Mouse (Mus musculus) T-helper 17 cell (primary cell): Measurements from ENCODE around the gene Dpp7.

Source experiments
- in situ Hi-C, 2 experiments: fragments of 300-600 bp; cut with MboI, MseI; formaldehyde crosslinking; loops; 1 replicate in 1 of 2; 2 replicates in 1 of 2; pipeline ENCODE4 v1.15.1; 2025; ENCODE audit warnings: high pct_unique_total_duplicates in 2 of 2

Dpp7 gene

DNA sequence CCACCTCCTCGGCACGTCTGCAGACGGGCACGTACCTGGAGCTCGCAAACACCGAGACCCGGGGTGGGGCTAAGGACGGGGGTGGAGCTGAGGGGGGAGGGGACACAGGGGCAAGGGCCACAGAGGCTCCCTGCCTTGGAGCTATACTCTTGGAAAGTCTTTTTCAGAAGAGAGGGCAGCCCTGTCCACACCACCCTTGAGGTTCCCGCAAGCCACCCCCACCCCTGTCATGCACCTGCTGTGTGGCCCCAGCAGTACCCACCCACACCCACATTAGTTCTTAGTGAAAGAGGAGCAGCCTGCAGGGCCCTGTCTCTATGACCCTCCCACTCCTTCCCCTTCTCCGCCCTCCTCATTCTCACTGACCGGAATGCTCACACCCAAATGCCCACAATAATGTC, 44.7 kb downstream of the Dpp7 start:
- in situ Hi-C loops: no loop called here

DNA sequence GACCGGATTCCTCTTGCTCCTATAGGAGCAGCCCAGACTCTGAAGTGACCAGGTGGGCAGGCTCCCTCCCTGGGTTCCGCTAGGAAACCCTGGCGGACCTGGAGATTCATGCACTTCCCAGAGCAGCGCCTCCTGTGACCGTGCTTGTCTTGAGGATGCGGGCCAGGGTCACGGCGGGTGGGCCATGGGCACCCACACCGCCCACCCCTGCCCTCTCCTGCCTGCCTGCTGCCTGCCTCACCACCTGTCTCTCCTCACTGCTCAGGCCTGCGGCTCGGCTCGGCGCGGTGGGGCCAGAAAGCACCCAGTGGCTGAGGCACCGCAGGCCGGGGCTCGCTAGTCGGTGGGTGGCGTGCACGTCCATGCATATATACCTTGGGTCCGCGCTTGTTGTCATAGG, 45.2 kb downstream of the Dpp7 start:
- in situ Hi-C loops: no loop called here

DNA sequence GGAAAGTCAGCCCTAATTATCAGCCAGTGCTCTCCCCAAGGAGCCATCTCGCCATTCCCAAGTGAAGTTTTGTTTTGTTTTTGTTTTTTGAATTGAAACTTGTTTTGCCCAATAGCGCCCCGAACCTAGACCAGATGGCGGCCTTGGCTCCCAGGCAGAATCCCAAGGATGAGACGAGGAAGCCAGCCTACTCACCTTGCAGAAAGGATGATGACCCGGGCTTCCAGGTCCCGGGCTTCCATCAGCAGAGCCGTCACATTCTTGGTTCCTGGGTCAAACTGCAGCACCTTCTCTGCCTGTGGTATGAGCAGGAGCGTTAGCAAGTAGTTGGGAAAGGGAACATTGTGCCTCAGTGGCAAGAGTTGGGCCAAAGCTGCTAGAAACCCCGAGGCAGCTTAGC, 46.0 kb downstream of the Dpp7 start:
- in situ Hi-C loops: no loop called here

DNA sequence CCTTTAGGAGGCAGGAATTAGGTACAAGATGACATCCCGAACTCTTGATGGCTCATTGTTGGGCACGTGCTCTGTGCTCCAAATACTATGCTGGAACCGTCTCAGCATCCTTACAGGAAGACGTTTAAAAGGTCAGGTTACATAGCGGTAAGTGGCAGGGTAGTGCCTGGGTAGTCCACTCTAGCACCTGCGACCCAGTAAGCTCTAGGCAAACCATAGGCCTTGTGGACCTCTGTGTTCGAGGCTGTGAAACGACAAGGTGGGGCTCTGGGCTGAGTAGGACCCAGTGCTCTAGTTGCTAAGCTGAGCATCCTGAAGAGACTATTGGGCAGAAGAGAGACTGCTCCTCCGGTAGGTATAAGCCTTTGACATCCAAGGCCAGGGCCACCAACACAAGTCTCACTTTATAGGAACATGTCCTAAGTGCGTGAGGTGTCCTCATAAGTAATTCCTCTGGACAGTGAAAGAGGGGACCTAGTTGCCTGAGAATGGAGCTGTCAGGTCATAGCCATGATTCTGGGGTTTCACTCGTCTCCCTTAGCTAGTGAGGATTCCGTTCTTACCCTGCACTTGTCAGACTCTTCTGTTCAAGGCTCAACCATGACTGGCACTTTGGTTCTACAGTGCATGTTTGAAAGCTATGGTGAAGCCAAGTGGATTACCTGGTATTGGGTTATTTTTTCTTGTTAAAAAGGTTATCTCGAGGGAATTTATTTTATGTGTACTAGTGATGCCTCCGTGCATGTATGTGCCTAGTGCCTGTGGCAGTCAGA, 50.4 kb downstream of the Dpp7 start:
- in situ Hi-C loops: no loop called here

DNA sequence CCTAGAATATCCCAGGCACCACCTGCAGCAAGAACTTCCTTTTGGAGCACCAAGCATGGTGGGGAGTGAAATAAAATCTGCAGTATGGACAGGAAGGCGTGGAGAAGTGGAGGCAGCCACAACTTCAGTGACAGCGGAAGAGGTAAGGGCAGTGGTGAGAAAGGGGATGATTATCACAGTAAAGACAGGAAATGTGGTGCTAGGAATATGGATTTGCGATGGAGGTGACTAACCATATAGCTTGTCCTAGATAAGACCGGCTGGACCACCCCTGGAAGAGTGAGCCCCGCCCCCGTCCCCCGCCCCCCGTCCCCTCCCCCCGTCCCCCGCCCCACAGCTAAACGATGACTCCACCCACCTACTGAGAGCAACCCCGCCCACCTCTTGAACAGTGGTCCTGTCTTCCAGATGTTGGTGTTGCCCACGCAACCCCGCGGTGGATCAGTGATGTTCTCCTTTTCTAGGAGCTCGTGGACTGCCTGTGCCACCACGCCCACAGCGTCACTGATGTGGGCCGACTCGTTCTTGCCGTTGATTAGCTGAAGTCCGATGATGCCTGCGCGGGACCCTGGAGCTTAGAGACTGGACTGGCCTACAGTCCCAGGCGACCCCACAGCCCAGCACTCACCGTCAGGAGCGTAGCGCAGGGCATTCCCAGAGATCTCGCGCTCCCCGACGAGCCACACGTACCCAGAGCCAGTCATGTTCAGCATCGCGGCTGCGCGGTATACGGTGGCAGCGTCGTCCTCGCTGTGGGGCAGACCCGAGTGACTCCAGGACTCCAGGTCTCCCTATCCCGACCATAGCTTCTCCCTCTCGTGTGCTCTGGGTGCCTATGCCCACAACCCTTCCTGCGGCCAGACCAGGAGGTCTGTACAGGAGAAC, 51.3 kb downstream of the Dpp7 start:
- in situ Hi-C loops: no loop called here

DNA sequence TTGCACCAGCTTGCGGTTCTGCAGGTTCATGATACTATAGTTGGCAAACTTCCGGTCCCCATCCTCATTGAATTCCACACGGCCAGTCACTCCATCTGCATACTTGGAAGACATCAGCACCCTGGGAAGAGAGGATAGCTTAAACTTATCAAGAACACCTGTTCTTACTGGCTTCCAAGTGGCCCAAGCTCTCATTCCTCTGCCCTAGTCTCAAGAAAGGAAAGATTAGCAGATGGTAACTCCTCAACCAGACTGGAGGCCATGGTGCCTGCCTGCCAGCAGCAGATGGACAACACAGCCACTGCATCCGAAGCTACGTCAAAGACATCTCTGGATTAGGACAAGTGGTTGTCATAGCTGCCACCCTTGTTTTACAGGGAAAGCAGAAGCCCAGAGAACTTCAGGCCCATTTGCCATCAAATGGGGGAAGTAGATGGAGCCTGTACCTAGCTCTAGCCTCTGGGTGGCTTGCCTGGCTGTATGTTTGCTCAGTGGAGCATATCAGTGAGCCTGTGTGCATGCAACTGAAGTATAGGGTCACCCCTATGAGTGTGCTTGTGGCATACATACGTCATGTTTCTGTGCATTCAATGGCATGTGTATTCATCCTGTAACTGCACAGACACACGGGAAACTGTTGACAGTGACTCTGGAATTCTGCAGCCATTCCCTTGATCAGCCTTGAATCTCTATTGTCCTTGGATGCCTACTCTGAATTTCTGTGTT, 52.1 kb downstream of the Dpp7 start:
- in situ Hi-C loops: no loop called here

DNA sequence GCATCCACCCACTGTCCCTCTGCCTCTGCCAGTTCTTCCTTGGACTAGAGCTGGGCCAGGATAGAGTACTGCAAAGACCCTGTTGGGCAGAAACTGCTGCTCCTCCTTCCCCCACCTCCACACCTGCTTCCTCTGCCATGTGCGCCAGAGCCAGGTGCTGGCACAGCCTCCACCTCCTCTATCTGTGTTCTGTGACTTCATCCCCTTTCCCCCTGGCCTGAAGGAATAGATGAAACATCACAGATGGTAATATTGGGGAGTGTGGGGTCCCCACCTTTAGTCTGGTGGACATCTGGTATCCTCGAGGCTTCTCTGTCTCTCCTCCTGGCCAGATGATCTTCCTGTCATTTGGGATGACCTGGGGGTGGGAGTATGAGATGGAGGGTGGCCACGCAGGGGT, 52.7 kb downstream of the Dpp7 start:
- in situ Hi-C loops: no loop called here
